Mouse (Mus musculus): ENCODE results near the gene Olfr1104. TPM values are rescaled to one million over a fixed set of nuclear protein-coding genes. Genes with fewer than 3 reads are reported as not detected.

Olfr1104 gene
- total RNA-seq (2021) = not detected
- long read RNA-seq, experiment 1 = 0 reads
- long read RNA-seq, experiment 2 = 0 reads

DNA sequence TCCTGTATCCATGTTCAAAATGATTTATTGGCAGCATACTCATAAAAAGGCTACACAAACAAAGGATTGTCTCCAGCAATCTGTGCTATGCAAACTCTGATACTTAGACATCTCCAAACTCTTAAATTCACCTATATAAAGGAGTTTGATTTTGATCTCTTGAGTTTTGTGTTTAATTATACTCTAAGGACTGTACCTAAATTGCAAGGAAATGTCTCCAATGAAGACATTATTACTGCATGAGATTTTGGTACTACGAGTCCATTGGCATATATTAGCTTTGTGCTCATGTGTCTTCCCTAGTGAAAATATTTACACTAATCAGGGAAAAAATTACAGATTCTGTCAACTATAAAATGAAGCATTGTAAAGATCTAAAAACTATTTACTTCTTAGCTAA lies at the start of gene Olfr1104:
Olfr1104 (minus strand) TSS at position 101 of the 400 bp plus-strand sequence.
- no peak for DNase-seq (ENCODE audit: low spot score in 2 of 2)

- DNase-seq (ENCODE audit: low spot score in 2 of 2) = no peak
Observed at GRCm38 (mm10) chr2:87075717-87076116, 48.8 kb upstream of the Olfr1104 start, which contains the start of gene Olfr1107. TSS of gene Olfr1107 (minus strand) at chr2:87075817.

GRCm38 (mm10) chr2:87052173-87052572 lies 25.3 kb upstream of the Olfr1104 start, which contains the start of gene Olfr1106:
TSS of gene Olfr1106 (minus strand) at chr2:87052273.
- DNase-seq (ENCODE audit: low spot score in 2 of 2) = no peak

DNA sequence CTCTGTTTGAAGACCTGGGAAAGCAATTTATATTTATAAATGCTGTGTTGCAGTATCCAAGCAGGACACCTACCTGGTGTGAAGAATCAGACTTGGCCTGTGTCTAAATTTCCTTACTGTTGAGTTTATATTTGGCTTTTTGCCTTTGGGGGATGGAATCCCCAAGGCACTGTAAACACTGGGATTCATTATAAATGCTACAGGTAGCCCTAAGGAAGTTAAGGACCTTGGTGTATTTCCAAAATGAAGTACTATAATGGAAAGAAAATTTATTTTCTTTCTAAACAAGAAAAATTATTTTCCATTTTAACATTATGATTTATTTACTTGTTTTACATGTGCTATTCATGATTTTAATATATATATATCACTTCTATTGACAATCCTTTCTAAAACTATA lies 9.6 kb upstream of the Olfr1104 start, which contains the start of gene Olfr1105:
Olfr1105 (minus strand) TSS at position 101 of the 400 bp plus-strand sequence.
- DNase-seq (ENCODE audit: low spot score in 2 of 2) = no peak

- DNase-seq (ENCODE audit: low spot score in 2 of 2) = no peak
Observed at GRCm38 (mm10) chr2:86998098-86998497, 28.8 kb downstream of the Olfr1104 start, which contains the start of gene Olfr1102. TSS of gene Olfr1102 (plus strand) at chr2:86998398.

DNA sequence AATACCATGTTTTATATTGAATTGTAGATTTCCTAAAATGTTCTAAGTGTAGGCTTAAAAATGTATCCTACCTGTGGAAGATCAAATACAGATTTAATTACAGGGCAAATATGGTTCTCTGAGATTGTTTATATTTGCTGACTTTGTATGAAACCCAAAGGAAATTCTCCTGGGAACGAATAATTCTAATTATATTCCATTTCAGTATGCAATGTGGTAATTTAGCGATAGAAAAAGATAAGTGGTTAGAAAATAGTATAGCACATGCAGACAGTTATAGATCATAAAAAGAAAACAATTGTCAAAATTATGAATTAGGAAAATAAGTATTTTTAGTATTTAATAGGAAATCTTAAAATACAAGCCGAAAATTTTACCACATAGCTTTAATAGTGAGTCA lies 35.8 kb downstream of the Olfr1104 start, which contains the start of gene Olfr1101:
Olfr1101 (minus strand) TSS at position 101 of the 400 bp plus-strand sequence.
- no peak for DNase-seq (ENCODE audit: low spot score in 2 of 2)

GRCm38 (mm10) chr2:86979854-86980253 lies 47.0 kb downstream of the Olfr1104 start, which contains the start of gene Olfr1100:
TSS of gene Olfr1100 (minus strand) at chr2:86979954.
- DNase-seq (ENCODE audit: low spot score in 2 of 2) = no peak

Other genes starting within 250 kb of the Olfr1104 start
- gene Olfr1093, start 244.6 kb downstream of the Olfr1104 start, total RNA-seq (2021) = not detected
- not detected for gene Olfr141, start 217.1 kb downstream of the Olfr1104 start, total RNA-seq (2021)
- gene Olfr1094, start 202.4 kb downstream of the Olfr1104 start, total RNA-seq (2021) = not detected
- gene Olfr1095, start 175.4 kb downstream of the Olfr1104 start, total RNA-seq (2021) = not detected
- gene Gm13723, start 152.3 kb downstream of the Olfr1104 start, total RNA-seq (2021) = not detected
- gene Olfr1097, start 134.9 kb downstream of the Olfr1104 start, total RNA-seq (2021) = not detected
- not detected for gene Olfr1098, start 102.5 kb downstream of the Olfr1104 start, total RNA-seq (2021)
- gene Olfr1099, start 66.4 kb downstream of the Olfr1104 start, total RNA-seq (2021) = not detected
- gene Olfr1100, start 47.1 kb downstream of the Olfr1104 start, total RNA-seq (2021) = not detected
- gene Olfr1101, start 35.9 kb downstream of the Olfr1104 start, total RNA-seq (2021) = not detected
- gene Olfr1102, start 28.7 kb downstream of the Olfr1104 start, total RNA-seq (2021) = not detected
- not detected for gene Olfr1105, start 9.5 kb upstream of the Olfr1104 start, total RNA-seq (2021)
- not detected for gene Olfr1106, start 25.2 kb upstream of the Olfr1104 start, total RNA-seq (2021)
- not detected for gene Olfr1107, start 48.7 kb upstream of the Olfr1104 start, total RNA-seq (2021)
- not detected for gene Olfr1109, start 68.9 kb upstream of the Olfr1104 start, total RNA-seq (2021)
- gene Olfr259, start 87.5 kb upstream of the Olfr1104 start, total RNA-seq (2021) = not detected
- gene Olfr1110, start 113.2 kb upstream of the Olfr1104 start, total RNA-seq (2021) = not detected
- gene Olfr1111, start 125.5 kb upstream of the Olfr1104 start, total RNA-seq (2021) = not detected
- not detected for gene Olfr1112, start 160.7 kb upstream of the Olfr1104 start, total RNA-seq (2021)
- gene Olfr1113, start 181.9 kb upstream of the Olfr1104 start, total RNA-seq (2021) = not detected
- not detected for gene Olfr1115, start 220.9 kb upstream of the Olfr1104 start, total RNA-seq (2021)
- gene Olfr1116, start 240.5 kb upstream of the Olfr1104 start, total RNA-seq (2021) = not detected

Data from left cerebral cortex, adult 18-20 months (tissue).